Mouse (Mus musculus) embryo, embryonic 10.5 days (tissue): ENCODE measurements at regions not wholly inside any gene's neighbourhood (a gene's known extent, or its start where the extent isn't known, plus 50 kb on each side); places are given as distances from the start of the nearest gene placed in this dataset.
"Not testable (repeated sequence)": the region's sequence is repeated elsewhere in the genome, so short reads cannot be mapped to it uniquely, and the experiment has no call there.

Source experiments
- DNase-seq: peaks from one replicate; pipeline ENCODE4 v3.0.0-alpha.2; 2015; ENCODE audit warnings: low spot score

DNA sequence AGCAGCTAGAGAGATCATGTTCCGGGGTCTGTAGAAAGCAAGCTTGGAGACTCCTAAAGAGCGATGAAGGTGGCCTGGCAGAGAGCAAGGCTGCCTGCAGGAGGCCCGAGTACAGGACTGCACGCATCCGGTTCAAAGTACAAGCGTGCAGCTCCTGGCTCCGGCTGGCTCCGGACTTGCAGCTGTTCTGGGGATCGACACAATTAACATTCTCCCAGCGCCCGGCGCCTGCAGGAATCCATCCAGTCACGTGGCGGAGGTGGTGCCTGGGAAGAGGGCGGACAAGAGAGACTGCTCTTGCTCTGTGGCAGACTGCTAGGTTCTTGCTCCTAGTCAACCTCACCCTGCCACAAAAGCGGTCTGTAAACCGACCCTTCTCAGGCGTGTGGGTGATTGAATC is 86.9 kb downstream of the Bdh1 start:
- DNase-seq, result peak; percentile 95

DNA sequence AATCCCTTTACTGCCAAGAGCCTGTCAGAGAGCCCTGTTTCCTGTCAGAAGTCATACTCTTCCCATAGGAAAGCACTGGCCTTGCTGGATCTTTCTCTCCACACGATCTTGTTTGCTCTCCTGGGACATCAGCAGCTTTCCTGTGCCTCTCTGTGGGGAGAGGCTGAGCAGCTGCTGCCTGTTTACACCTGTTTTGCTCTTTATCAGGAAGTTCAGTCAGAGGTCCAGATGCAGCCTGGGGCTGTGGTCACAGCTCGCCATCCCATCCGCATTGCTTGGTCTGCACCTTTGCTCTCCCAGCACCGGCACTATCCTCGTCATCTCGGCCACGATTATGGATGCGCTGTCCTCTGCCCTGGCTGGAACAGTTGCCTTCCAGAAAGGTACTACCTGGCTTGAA is 88.0 kb downstream of the Bdh1 start:
- no peak for DNase-seq

- no peak for DNase-seq
These were observed 96.7 kb downstream of the Bdh1 start for GRCm38 (mm10) chr16:31518816-31519215.

GRCm38 (mm10) chr16:31520081-31520480 is 98.0 kb downstream of the Bdh1 start:
- DNase-seq, result no peak

DNA sequence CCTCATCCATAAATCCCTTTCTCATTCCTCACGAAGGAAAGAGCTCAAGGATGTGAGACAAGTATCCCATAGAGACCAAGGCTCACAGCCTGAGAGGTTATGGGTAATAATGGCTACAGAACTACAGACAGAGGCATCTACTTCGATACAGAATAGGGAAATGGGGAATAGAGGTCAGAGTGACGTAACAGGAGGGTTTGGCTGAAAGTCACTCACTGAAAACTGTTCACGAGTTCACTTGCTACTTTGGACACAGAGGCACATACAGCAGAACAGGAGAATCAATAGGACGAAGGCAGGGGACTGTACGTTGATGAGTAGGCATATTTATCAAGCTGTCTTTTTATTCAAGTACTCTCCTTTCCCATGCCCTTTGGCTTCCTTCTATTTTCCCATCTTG is 99.7 kb downstream of the Bdh1 start:
- DNase-seq, result no peak

DNA sequence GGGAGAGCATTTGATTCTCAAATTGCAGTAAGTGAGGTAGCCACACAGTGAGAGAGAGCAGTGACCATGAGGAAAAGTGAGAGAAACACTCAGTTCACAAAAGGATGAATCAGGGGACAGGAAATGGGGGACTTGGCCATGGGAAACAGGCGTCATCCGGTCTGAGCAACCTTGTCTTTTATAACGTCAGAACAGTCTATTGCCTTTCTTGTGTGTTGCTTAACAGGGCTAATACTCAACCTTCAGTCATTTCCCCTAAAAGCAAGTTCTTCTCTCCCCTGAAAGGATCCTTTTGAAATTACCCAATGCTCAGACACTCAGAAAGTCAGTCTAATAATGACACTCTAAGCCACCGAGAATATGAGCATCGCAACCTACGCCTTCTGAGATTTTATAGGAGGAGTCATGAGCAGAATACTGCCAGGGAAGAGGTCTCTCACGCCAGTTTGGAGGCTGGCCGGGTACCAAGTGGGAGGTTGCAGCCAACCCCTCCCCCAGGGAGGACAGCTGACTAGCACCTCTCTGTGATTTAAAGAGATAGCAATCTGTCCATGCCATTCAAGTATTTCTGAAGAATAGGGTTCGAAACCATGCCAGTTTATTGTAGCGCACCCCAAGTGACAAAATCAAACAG is 104.7 kb downstream of the Bdh1 start:
- no peak for DNase-seq

GRCm38 (mm10) chr16:31528596-31529283 is 106.7 kb downstream of the Bdh1 start:
- no peak for DNase-seq

DNA sequence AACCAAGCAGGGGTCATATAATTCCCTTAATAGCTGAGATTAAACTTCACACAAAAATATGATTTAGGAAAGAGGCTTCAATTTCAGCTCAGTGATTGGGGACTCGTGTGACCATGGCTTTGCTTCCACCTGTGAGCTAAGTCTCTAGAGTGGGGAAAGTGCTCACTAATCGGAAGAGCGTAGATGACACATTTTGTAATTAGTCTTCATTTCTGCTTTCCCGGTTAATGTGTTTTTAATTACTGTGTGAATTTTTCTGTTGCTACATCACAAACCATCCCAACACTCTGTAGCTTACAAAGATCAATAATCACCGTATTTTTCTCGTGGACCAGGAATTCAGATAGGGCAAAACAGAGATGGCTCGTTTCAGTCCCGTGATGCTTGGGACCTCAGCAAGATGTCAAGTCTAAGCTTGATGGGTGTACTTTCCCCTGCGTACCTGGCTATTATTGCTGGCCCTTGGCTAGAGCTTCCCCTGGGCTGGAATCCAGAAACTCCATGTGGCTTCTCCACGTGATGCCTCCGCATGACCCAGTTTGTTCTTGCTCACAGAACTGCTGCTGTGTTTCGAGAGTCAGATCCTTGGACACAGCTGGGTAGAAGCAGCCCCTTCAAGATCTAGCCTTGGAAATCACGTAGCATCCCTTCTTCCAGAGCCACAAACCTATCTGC is 107.3 kb downstream of the Bdh1 start:
- DNase-seq, result no peak

DNA sequence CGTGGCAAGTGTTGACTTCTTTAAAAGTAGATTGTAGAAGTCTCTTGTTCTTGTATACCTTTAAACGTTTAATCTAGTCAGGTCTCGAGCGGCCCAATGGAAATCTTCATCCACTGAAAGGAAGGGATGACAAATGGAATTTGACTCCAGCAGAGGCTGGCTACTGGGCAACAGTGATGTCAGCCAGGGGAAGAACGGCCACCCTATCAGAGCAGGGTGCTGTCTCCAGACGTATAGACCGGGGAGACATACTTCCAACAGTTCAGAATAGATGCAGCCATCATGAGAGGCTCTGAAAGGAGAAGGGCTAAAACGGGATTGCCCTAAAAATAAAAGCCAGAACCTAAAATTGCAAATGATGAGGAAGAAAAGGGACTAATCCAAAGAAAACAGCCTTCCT is 108.0 kb downstream of the Bdh1 start:
- DNase-seq, result no peak

DNA sequence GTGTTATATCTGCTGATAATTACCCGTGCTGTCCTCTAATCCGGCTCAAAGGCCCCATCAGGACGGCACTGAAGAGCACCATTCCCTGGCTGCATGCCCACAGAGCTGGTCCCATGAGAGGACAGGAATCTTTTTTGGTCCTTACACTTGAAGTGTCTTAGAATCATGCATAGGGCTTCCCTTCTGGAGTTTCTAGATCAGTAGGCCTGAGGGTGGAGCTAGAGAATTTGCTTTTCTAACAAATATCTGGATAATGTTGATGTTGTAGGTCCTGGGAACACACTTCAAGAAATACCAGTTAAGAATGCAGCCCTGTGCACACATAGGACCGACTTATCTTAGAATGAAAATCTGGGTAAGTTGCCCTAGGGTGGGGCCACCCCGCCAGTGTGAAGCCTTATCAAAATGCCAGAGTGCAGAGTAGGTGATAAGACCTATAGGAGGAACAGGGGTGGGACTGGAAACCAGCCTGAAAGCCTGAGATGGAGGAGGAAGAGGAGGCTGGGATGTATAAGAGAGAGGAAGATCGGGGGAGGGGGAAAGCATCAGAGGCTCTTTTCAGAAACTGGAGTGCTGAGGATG is 111.2 kb downstream of the Bdh1 start:
- DNase-seq, result peak; percentile 17

- peak; percentile 88 for DNase-seq
These were observed 112.9 kb downstream of the Bdh1 start for GRCm38 (mm10) chr16:31534923-31535523.

DNA sequence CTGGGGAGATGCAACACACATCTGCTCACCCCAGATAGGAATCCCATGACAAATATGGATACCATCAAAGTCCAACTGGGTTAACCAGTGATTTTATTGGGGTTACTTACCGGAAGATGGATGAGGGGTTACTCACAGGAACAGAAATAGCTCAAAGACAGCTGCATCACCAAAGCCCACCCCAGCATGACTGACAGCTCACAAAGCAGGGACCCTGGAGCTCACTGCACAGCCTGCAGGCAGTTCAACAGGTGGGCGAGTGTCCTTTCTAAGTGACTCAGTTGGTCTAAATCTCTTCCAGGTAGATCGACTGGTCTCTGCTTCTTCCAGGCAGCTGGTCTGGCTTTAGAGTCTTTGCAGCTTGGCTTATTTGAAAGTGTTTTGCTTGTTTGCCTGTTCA is 114.2 kb downstream of the Bdh1 start:
- no peak for DNase-seq

DNA sequence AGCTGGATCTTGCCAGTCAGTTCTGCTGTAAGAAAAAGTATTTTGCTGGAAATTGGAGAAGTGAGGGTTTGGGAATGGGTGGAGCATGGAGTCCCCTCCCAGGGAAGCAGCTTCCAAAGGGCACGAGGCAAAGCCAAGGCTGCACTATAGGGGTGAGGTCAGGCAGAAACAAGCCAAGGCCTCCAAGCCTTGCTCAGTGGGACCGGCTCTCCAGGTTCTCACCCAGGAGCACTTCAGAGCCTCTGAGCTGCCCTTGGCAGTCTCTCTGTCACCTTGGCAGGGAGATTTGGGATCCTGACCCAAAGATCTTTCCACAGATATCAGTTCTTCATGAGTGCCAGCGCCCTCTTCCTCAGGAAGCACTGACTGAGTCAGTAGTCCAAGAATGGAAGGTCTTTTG is 116.5 kb downstream of the Bdh1 start:
- no peak for DNase-seq

- DNase-seq, result no peak
These were observed 119.6 kb upstream of the Dlg1 start for GRCm38 (mm10) chr16:31543499-31544170.

DNA sequence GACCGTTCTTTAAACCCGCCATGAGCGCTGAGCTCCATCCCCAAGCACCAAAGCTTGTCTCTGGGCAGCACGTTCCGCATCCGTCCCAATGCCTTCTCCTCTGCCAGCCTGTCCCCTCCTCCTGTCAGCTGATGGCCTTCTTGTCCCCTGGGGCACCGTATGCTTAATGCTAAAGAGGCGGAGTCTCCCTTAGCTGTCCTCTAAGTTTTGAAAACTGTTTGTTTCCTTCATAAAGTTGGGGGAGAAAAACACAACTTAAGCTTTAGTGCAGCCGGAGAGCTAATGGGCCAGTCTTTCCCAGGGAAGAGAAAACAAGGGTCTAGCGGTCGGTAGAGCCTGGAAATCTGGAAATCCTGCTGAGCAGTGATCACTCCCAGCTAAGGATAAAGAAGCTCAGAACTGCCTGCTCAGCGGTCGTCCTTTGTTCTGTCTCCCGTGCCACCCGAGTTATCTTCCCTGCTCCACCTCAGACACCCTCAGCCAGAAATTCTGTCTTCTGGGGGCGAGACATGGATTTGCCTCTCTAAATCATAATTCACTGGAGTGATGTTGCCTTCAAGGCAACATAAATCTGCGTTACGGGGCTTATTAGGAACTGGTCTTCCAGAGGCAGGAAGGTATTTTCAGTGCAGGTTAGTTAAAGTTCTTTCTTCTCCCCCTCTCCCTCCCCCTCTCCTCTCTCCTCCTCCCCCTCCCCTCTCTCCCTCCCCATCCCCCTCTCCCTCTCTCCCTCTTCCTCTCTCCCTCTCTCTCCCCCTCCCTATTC is 117.0 kb upstream of the Dlg1 start:
- peak; percentile 77 for DNase-seq

DNA sequence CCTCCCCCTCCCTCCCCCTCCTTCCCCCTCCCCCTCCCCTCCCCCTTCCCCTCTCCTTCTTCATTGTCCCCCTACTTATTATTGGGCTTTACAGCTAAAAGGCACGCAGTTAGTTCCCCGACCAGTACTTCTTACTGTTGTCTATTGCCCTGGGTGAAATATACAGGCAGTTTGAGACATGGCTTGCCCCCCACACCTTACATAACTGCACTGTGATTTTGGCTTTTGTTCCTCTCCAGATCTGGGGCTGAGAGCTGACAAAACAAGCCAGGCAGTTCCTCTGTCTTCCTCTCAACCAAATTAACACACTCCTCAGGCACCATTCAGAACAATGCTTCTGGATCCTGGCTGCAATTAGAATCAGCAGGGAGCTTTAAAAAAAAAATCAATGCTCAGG is 116.4 kb upstream of the Dlg1 start:
- peak; percentile 65 for DNase-seq

DNA sequence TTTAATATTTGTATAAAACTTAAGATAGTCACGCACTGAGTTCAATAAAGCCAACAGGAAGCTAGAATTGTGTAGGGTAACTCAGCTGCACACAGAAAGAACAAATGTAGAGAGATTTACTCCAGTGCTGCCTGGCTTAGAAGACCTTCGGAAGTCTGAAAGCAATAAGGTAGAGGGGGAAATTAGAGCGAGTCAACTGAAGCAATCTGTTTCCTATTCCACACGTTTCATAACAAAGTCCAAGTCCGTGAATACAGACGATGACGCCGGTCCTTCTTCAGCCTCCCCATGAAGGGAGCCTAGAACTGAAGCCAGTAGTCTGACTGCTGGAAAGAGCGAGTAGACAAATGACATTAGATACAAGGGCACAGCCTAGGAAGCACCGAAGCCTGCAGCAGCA is 115.9 kb upstream of the Dlg1 start:
- peak; percentile 29 for DNase-seq

DNA sequence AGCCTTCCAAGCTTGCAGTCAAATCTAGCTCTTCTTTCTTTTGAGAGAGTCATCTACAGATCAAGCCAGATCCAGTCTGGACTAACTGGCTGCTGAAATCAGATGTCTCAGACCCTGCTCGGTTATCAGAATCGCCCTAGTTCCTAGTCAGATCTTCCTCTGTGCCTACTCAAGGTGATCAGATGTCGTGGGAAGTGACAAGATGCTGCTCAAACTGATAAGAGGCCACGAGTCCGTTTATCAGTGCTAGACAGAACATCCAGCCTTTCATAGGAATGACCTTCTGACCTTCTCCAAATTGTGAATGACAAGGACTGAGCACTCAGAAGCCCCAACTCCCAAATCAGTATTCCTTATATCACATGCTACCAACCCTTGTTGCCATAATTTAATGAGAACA is 113.3 kb upstream of the Dlg1 start:
- no peak for DNase-seq

DNA sequence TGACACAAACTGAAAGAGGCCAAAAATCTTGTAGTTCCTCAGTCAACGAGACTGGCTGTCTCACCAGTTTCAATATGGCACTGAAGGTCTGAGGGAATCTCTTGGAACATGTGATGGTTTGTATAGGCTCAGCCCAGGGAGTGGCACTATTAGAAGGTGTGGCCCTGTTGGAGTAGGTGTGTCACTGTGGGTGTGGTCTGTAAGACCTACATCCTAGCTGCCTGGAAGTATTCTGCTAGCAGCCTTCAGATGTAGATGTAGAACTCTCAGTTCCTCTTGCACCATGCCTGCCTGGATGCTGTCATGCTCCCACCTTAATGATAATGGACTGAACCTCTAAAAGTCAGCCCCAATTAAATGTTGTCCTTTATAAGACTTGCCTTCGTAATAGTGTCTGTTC is 112.7 kb upstream of the Dlg1 start:
- DNase-seq, result not testable (repeated sequence)

GRCm38 (mm10) chr16:31551416-31552151 is 111.7 kb upstream of the Dlg1 start:
- DNase-seq, result peak; percentile 85
